Mouse (Mus musculus): Measurements from ENCODE around the gene Trrap. TPM values are rescaled to one million over a fixed set of nuclear protein-coding genes. Genes with fewer than 3 reads are reported as not detected.

Trrap gene
- total RNA-seq, 1 experiment from 2014 or later: 91.2 TPM

DNA sequence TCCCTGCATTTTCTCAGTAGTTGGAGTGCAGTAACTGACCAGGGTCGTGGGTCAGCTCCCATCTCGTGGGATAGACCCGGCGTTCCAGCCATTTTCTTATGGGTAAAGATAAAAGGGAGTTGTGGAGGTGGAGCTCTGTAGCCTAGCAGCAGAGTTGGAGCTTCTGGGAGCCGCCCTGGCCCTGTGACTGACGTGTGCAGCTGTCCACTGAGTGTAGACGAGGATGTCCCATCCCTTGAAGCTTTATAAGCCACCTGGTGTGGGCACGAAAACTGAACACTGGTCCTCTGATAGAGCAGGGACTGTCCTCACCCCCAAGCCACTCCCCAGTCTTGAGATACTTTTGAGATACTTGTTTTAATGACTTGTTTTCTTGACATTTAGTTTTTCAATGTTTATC lies 13.1 kb downstream of the Trrap start:
- DNase-seq: no peak

DNA sequence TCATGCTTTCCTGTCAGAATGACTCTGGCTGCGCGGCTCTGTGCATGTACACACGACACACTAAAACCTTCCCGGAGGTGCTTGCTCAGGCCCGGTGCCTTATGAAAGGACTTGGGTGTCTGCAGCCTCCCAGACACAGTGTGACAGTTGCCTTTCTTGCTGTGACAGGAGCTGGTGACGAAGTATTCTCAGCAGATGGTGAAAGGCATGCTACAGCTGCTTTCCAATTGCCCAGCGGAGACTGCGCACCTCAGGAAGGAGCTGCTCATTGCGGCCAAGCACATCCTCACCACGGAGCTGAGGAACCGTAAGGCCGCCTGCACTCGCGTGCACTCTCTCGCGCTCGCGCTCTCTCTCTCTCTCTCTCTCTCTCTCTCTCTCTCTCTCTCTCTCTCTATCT lies 18.9 kb downstream of the Trrap start:
- DNase-seq: no peak

DNA sequence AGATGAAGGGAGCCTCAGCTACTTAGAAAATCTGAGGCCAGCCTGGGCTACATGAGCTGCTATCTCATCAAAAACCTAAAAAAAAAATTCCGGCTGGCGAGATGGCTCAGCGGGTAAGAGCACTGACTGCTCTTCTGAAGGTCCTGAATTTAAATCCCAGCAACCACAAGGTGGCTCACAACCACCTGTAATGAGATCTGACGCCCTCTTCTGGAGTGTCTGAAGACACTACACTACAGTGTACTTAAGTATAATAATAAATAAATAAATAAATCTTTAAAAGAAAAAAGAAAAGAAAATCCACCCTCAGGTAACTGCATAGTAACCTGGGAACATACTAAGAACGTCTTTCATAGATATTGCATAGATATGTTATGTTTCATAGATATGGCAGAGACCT lies 25.8 kb downstream of the Trrap start:
- no peak for DNase-seq

DNA sequence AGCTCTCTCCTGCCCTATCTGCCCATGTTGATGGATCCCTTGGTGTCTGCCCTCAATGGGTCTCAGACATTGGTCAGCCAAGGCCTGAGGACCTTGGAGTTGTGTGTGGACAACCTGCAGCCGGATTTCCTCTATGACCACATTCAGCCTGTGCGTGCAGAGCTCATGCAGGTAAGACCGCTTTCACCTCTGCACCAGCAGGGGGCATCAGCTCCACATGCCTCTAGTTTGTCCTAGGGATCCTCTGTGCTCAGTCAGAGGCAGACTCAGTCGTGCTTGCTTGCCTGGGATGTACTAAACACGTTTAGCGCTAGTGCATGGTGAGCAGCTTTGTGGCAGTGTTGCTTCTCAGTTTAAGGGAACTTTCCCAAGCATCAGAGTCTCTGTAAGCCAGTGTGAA lies 27.2 kb downstream of the Trrap start:
- DNase-seq: peak; percentile 54

DNA sequence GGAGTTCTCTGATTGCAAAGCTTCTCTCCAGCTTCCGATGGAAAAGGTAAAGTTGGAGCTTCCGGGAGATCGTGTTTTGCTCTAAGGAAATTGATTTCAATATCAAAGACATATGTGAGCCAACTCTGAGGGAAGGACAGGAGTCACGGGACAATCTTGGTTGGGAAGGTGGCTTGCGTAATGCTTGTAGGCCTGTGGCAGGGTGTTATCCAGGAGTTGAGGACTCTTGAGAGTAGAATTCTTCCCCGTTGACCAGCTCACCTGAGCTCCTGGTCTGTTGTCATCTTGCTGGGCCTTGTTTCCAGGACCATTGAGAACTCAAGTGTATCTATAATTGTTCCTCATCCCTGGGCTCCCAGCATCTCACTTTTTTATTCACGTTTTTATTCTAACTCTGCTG lies 29.6 kb downstream of the Trrap start:
- DNase-seq: no peak

DNA sequence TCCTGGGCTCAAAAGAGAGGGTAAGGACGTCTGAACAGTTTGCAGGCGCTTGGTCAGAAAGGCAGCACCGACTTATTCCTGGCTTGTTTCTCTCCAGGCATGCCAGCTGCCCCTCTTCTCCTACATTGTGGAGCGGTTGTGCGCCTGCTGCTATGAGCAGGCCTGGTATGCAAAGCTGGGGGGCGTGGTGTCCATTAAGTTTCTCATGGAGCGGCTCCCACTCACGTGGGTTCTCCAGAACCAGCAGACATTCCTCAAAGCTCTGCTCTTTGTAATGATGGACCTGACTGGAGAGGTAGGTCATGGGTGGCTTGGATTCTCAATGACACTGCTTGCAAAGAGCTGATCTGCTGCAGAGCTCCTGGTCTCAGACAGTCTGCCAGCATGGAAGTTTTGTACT lies 35.5 kb downstream of the Trrap start:
- no peak for DNase-seq

DNA sequence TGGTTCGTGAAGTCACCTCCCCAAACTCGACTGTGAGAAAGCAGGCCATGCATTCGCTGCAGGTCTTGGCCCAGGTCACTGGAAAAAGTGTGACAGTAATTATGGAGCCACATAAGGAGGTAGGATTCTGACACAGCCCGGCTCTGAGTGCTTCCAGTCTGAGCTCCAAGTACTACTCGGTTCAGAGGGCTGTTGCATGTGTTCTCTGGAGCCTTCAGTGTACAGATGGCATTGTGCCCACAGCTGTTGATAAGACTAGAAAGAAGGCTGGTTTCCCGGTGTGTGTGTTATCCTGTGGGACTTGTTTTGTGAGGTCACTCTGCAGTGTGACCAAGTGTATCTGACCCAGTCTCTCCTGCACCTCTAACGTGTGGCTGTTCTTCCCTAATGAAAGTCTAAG lies 36.6 kb downstream of the Trrap start:
- no peak for DNase-seq

DNA sequence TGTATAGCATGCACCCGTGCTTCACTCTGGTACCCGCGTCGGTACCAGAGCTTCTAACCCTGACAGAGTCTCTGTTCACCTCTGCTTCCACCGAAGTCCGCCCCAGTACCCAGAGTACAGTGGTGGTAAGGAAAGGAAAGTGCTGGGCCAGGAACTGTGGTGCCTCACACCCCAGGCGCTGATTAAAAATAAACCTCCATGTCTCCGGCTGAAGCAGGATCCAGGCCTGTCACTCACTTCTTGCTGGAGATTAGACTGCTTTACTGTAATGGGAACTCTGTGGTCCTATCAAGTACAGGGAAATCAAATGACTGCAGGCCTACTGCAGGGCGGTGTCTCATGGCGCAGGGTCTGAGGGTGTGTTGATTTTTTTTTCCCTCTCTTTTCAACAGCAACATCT lies 39.4 kb downstream of the Trrap start:
- no peak for DNase-seq

DNA sequence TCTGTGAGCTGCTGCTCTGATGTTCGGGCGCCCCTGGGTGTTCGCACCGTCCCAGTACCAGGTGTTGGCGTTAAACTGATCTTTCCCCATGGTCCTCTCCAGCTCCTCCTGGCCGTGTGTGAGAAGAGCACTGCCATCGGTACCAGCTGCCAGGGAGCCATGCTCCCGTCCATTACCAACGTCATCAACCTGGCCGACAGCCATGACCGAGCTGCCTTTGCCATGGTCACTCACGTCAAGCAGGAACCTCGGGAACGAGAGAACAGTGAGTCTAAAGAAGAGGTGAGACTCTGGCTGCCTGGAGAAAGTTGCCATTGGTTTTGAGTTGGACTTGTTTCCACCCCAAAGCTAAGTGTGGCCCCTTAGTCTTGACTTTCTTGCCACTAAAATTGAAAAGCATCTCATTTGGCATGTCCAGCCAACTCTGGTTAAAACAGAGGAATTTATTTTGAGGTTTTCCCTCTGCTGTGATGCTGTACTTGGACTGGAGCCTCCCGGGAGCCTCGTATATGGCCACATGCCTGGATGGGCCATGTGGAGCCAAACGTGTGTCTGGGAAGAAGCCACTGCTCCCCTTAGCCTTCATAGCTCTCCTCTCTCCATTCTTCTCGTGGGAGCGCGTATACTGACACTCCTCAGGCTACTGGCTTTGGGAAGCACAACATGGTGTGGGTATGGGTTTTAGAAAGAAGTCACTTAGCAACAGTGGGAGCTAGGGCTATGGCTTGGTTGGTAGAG lies 61.0 kb downstream of the Trrap start:
- peak; percentile 85 for DNase-seq

DNA sequence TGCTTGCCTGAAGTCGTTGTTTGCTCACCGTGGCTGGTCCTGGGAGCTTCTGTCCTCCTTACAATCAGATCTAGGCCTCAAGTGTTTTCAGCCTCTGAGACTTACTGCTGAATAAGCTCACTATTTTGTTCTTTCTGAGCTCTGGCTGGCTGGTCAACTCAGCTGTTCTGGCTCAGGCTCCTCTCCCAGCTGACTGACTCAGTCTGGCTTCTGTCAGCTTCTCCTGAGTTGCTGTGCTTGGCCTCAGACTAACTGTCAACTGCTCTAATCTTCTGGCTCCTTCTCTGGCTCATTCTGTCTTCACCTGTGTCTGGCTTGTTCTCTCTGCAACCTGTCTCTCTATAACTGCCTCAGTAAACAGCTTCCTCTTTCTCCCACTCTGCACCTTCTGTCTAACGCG lies 62.1 kb downstream of the Trrap start:
- no peak for DNase-seq

DNA sequence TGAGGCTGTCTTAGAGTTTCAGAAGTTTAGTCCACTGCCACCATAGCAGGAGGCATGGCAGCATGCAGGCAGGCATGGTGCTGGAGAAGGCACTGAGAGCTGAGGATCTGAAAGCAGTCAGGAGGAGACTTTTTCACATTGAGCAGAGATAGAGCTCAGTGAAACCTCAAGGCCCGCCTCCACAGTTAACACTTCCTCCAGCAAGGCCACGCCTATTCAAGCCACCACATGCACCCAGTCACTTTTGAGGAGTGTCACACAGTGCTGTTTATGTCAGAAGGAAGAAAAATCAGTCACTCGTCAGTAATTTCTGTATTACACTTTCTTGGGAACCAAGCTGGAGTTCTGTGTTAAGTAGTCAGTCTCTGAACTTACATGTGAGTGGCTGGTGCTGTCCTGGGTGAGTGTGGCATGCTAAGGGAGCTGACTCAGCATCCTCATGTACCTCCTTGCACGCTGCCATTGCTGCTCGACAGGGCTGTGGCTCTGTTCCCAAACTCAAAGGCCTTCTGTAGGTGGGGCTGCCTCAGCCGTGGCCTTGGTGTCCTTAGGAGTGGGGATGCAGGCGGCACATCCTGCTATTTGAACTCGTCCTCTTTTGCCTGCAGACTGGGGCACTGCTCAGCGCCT lies 64.4 kb downstream of the Trrap start:
- DNase-seq: peak; percentile 50

DNA sequence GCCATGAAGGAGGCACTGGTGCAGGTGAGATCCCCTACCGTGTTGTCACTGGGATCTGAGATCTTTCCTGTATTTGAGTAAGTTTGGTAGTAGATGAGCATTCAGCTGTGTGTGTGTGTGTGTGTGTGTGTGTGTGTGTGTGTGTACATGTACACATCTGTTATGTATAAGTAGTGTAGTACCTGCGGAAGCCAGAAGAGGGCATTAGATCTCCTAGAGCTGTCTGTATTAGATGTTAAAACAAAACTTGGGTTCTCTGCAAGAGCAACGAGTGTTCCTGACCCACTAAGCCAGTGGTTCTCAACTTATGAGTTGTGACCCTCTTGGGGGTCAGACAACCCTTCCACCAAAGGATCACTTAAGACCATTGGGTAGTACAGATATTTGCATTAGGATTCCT lies 68.6 kb downstream of the Trrap start:
- peak; percentile 34 for DNase-seq

DNA sequence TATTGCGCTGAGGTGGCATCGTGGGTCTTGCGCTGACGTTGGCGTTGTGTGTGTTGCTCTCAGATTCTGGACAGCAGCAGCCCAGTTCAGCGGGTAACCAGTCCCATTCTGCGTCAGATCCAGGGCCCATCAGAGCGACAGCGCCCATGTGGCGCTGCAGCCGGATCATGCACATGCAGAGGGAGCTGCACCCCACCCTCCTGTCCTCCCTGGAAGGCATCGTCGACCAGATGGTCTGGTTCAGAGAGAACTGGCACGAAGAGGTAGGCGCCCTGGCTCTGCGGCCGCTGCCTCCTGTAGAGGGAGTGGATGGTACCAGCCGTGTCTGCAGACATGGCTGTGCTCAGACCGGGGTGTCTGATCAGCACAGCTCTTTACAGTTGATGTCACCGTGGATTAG lies 77.8 kb downstream of the Trrap start:
- no peak for DNase-seq

DNA sequence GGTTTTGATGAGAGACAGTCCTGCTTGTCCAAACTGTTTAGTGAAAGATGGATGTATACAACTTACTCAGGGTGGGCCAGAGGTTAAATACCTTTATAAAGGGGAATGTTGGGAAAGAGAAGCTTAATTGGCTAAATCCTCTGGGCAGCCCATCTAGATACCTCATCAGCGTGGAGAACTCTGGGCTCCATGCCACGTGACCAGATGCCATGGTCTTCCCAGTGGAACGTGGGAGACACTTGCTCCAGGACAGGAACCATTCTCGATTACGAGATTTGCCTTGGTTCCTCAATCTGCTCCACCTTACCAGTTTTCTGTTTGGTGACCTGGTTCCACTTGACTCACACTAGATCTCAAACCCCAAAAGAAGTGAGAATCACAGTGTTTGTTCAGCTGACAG lies 81.2 kb downstream of the Trrap start:
- no peak for DNase-seq

DNA sequence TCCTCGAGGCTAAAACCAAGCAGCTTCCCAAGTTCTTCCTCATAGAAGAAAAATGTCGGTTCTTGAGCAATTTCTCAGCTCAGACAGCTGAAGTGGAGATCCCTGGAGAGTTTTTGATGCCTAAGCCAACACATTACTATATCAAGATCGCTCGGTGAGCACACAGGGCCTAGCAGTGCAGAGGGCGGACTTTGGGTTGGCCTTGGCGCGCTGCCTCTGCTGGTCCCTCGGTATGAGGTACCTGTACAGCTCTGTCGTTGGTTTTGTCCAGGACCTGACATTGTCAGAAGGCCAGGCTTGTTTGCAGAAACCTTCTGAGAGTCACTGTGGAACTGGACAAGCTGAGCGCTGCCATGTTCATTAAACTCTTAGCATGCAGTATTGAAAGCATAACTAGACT lies 82.4 kb downstream of the Trrap start:
- no peak for DNase-seq

DNA sequence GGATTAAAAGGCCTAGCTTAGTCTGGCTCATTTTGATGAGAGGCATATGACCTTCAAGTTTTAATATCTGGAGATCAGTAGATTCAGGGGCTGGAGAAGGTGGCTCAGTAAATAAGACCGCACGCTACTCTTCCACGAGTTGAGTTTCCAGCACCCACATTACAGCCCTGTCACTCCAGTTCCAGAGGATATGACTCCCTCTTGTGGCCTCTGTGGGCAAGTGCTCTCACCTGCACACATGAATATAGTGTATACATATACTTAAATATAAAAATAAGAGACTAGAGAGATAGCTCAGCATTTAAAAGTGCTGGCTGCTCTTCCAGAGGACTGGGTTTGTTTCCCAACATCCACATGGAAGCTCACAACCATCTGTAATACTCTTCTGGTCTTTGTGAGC lies 84.3 kb downstream of the Trrap start:
- DNase-seq: no peak

DNA sequence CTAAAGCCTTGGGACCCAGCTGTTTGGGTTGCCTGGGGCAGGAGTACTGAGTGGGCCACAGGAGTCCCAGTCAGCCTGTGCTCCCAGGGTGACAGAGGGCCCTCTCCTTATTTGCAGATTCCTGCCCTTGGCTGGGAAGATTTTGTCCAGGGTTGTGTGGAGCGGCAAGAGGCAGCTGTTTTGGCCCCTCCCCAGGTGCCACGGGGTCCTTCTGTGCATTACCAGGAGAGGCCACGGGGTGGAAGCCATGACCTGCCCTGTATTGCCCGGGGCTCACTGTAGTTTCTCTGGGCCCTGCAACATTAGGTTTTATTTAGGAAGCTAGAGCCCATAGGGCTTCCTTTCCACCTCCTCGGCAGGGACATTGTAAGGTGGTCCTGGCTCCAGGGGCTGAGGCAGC lies 86.4 kb downstream of the Trrap start:
- no peak for DNase-seq

DNA sequence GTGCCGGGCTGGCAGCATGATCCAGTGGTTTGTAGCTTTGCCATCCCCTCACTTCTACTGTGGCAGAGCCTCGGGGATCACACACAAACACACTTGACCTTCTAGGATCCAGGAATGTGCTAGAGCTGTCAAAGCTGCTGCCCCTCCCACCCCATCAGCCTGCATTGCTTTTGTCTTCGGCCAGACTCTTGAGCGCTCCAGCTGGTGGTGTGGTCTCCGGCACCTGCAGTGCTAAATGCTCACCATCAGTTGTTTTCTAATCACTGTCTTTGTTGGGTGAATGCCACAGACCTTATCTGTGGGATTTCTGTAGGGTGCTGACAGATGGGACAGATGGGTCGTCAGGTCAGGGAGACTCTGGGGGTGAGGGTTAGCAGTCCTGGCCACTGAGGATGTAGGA lies 88.4 kb downstream of the Trrap start:
- DNase-seq: no peak

DNA sequence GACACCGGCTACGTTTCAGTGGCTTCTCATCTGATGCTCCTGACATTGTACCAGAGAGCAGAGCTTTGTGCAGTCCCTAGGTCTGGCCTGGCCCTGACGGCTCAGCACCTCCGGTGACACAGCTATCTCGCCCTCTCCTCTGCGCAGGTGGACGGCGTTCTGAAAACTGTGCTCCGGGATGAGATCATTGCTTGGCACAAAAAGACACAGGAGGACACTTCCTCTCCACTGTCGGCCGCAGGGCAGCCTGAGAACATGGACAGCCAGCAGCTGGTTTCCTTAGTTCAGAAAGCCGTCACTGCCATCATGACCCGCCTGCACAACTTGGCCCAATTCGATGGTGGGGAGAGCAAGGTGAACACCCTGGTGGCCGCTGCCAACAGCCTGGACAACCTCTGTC lies 91.0 kb downstream of the Trrap start:
- DNase-seq: no peak

DNA sequence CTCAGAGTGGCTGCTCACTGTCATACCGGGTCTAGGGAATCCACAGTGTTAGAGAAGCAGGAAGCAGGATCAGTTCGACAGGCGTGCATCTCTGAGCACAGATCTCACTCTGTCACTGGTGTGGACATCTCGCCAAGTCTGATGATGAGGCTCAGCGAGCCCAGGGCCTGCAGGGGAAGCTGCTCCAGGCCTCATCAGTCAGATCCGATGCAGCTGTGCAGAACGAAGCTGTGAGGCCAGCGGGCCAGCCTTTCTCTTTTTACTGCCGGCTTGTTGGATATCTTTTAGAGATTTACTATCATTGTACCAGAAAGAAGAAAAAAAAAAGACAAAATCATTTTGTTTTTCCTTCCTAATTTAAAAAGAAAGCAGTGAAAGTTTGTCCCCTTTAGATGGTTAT lies 91.8 kb downstream of the Trrap start:
- DNase-seq: no peak

DNA sequence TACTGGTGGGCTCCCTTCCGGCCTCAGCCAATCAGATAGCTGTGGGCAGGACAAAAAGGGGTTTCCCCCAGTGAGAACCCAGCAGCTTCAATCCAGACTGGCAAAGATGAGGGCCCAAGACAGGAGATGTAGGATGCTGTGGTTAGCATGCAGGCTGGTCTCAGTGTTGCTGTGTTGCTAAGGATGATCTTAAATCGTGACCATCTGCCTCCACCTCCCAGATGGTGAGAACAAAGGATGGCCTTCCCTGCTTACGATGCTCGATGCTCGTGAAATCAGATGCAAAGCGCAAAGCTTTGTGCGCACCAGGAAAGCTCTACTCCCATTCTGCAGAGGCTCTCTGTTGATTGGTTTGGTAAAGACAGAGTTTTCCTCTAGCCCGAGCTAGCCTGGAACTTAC lies 93.4 kb downstream of the Trrap start:
- DNase-seq: no peak

DNA sequence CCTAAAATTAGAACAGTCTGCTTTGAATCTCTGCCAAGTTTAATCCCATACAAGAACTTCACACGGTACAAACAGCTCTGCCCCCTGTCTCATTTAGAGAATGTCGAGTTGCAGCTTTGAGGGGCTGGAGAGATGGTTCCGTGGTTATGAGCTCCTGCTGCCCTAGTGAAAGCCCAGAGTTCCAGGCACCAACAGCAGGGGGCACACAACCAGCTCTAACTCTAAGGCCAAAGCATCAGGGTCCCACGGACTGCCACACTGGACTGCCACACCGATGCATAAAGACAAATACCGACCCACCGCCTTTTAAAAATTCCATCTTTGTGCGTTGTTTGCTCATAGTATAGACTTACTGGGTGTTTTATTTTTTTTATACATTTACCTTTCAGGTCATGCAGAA lies 99.4 kb downstream of the Trrap start:
- DNase-seq: no peak

DNA sequence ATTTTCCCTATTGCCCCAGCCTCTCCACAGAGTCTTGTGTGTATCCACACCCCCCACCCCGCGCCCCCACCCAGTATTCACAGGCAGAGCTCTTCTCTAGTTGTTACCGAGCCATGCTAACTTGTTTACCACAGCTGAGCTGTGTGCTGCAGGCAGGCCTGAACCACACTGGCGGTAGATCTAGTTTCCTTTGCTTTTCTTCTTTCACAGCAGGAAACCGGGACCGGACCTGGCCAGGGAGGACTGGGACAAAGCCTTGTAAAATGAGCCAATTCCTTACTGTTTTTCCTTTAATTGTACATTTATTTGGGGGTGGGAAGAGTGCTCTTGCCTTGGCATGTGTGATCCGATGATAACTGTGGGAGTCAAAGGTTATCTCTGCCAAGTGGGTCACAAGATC lies 101.9 kb downstream of the Trrap start:
- DNase-seq: no peak

DNA sequence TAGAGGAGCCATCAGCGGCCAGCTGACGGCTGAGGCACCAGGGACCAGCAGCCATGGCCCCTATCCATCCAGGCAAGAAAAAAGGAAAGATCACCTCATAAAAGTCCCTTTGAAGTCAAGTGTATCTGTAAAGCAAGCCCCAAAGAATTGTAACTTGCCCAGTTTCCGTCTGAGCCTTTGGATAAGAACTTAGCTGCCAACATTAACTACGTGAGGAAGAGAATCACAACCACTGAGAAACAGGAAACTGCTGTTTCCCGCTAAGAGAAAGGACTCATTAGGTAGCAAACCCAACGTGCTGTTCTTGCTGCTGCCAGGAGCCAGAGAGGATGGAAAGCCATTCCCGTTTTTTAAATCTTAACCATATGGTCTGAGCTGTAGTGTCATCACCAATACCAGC lies 103.2 kb downstream of the Trrap start:
- DNase-seq: no peak

DNA sequence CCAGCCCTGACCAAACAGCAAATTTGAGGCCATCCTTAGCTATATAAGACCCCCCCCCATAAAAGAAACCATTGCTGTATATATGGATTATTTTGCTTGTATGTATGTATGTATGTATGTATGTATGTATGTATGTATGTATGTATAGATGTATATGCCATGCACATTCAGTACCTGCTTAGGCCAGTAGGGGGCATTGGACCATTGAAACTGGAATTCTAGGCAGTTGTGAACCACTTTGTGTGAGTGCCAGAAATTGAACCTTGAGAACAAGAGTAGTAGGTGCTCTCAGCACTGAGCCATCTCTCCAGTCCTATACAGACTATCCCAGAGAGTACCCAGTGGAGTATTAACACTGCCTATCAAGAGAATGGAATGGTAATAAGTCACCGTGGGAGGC lies 104.2 kb downstream of the Trrap start:
- DNase-seq: peak; percentile 28
